Mouse (Mus musculus) bone marrow, adult 2 months (tissue): ENCODE measurements around the gene Mcm3ap.

ENCODE experiments used
- CTCF ChIP-seq: fragments of 200-500 bp; IDR thresholded peaks from 2 replicates; pipeline ENCODE4 v1.5.1; 2011; ENCODE audit warnings: low read length, control low read depth; ENCODE audit not compliant: control insufficient read depth, insufficient read depth
- POLR2A ChIP-seq: fragments of 200-500 bp; IDR thresholded peaks from 2 replicates; pipeline ENCODE4 v1.6.1; 2011; ENCODE audit warnings: low read depth, mild to moderate bottlenecking, control low read depth, low read length, borderline replicate concordance; ENCODE audit not compliant: control insufficient read depth

DNA sequence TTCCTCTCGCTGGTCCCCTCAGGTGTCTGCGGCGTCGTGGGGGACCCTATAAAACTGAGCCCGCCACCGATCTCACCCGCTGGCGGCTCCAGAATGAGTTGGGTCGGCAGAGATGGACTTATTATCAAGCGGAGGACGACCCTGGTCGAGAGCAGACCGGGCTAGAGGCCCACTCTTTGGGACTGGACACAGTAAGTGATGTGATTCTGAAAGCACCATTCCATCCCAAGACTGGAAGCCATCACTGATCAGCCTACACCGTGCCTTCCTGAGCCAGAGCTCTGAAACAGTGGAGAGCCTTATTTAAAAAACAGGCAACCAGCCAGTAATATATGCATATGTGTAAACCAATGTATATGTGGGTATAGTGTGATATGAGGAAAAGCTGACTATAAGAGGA is 63.1 kb downstream of the Mcm3ap start:
- TF ChIP-seq CTCF (no peak), POLR2A (no peak)
